Mouse (Mus musculus): ENCODE results near the gene Hmgb1. TPM values are rescaled to one million over a fixed set of nuclear protein-coding genes. Genes with fewer than 3 reads are reported as not detected.

Gene Hmgb1
- total and polyA plus RNA-seq, 2 experiments: 17.1 to 131 TPM

DNA sequence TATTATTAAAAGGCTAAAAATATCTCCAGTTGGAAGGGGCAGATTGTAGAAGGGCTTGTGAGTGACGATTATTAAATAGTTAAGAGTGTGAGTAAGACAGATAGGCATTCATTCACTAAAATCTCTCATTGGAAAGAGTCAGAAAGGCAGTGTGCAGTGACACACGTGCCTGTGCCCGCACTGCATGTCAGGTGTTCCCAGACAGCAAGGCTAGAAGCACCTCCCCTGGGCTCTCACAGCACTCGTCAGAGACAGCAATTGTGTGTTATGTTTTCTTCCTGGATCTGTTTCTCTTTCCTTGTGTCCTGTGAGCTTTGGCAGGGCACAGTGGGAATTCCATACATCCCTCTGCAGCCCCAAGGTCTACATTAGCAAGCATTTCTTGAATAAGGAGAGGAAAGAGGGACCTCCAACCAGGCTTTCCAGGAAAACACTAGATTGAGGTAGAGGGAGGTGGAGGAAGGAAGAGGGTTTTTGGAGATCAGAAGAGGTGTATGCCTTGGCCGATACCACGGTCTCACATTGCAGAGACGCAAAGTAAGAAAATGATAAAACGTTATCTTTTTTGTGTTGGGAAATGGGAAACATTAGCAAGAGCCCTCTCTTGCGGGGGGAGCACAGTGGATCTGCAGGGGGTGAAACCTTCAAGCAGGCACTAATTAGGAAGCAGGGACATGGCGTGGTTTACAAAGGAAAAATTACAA lies 49.4 kb downstream of the Hmgb1 start:
- H3K4me3 ChIP-seq (ENCODE audit: insufficient read depth, low read depth, low read length): no peak overlapping the region
- H3K9ac ChIP-seq (ENCODE audit: low read depth, low read length): no peak overlapping the region
- H3K4me1 ChIP-seq (ENCODE audit: control insufficient read depth, insufficient read depth, low read length): peaks cover 6% of the 10 kb centered on the region
- TF ChIP-seq POLR2A (IDR thresholded peaks at IDR 0.05; ENCODE audit: extremely low read depth, insufficient read depth, low read length) (no peak), CTCF (IDR thresholded peaks at IDR 0.05; ENCODE audit: low read depth, low read length) (no peak)
- H3K36me3 ChIP-seq (ENCODE audit: control insufficient read depth, insufficient read depth, low read length): no peaks in the 10 kb centered on the region
- no peak overlapping the region for H3K27ac ChIP-seq (replicated peaks; ENCODE audit: insufficient read depth, low read depth, low read length)
- 82% methylated on average over 10 of the region's 10 CpGs for WGBS
- H3K79me2 ChIP-seq (ENCODE audit: control insufficient read depth, insufficient read depth, low read length): no peaks in the 10 kb centered on the region
- no peak for DNase-seq (ENCODE audit: extremely low read depth, low read depth, low spot score)
- no peaks in the 10 kb centered on the region for H3K27me3 ChIP-seq (ENCODE audit: control insufficient read depth, insufficient read depth, low read length)

DNA sequence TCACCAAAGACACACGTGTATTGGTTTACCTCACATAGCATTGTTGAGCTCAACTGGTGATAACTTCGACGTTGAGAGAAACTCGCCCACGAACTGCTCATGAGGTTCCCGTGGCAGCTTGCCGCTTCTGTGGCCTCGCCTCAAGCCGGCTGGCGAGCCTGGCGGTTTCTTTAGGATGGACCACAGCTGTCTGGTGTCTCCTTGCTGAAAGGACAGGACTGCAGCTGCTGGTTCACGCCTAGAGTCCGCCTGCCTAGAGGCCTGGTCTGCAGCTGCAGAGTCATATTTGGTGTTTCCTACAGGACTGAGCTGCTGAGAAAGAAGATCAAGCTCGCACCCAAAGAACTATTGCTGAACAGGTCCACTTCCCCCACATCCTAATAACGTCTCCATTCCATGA lies 55.8 kb downstream of the Hmgb1 start:
- no peaks in the 10 kb centered on the region for H3K27me3 ChIP-seq (ENCODE audit: control insufficient read depth, insufficient read depth, low read length)
- H3K27ac ChIP-seq (replicated peaks; ENCODE audit: insufficient read depth, low read depth, low read length): no peak overlapping the region
- no peak overlapping the region for H3K4me3 ChIP-seq (ENCODE audit: insufficient read depth, low read depth, low read length)
- no peaks in the 10 kb centered on the region for H3K4me1 ChIP-seq (ENCODE audit: control insufficient read depth, insufficient read depth, low read length)
- 87% methylated on average over 15 of the region's 15 CpGs for WGBS
- TF ChIP-seq POLR2A (IDR thresholded peaks at IDR 0.05; ENCODE audit: extremely low read depth, insufficient read depth, low read length) (no peak), CTCF (IDR thresholded peaks at IDR 0.05; ENCODE audit: low read depth, low read length) (no peak)
- no peaks in the 10 kb centered on the region for H3K36me3 ChIP-seq (ENCODE audit: control insufficient read depth, insufficient read depth, low read length)
- no peak for DNase-seq (ENCODE audit: extremely low read depth, low read depth, low spot score)
- no peak overlapping the region for H3K9ac ChIP-seq (ENCODE audit: low read depth, low read length)
- no peaks in the 10 kb centered on the region for H3K79me2 ChIP-seq (ENCODE audit: control insufficient read depth, insufficient read depth, low read length)

DNA sequence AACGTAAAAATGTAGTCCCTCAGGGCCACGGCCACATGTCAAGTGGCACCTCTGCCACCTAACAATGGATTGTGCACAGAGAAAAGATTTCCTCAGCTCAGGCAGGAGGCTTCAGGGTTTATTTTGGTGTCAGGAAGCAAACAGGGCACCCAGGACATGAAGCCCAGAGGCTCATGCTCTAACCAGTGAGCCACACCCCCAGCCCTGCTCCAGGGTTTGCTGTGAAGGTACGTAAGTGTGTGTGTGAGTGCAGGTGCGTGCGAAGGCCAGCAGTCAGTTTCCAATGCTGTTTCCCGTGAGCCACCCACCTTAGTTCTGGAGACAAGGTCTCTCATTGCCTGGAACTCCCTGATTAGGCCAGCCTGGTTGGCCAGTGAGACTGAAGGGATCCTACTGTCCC lies 60.5 kb downstream of the Hmgb1 start:
- no peak overlapping the region for H3K27ac ChIP-seq (replicated peaks; ENCODE audit: insufficient read depth, low read depth, low read length)
- H3K79me2 ChIP-seq (ENCODE audit: control insufficient read depth, insufficient read depth, low read length): no peaks in the 10 kb centered on the region
- H3K4me1 ChIP-seq (ENCODE audit: control insufficient read depth, insufficient read depth, low read length): no peaks in the 10 kb centered on the region
- DNase-seq (ENCODE audit: extremely low read depth, low read depth, low spot score): no peak
- 98% methylated on average over 6 of the region's 6 CpGs for WGBS
- H3K27me3 ChIP-seq (ENCODE audit: control insufficient read depth, insufficient read depth, low read length): no peaks in the 10 kb centered on the region
- no peak overlapping the region for H3K9ac ChIP-seq (ENCODE audit: low read depth, low read length)
- no peak overlapping the region for H3K4me3 ChIP-seq (ENCODE audit: insufficient read depth, low read depth, low read length)
- TF ChIP-seq CTCF (IDR thresholded peaks at IDR 0.05; ENCODE audit: low read depth, low read length): no peak
- TF ChIP-seq POLR2A (IDR thresholded peaks at IDR 0.05; ENCODE audit: extremely low read depth, insufficient read depth, low read length): no peak
- no peaks in the 10 kb centered on the region for H3K36me3 ChIP-seq (ENCODE audit: control insufficient read depth, insufficient read depth, low read length)

DNA sequence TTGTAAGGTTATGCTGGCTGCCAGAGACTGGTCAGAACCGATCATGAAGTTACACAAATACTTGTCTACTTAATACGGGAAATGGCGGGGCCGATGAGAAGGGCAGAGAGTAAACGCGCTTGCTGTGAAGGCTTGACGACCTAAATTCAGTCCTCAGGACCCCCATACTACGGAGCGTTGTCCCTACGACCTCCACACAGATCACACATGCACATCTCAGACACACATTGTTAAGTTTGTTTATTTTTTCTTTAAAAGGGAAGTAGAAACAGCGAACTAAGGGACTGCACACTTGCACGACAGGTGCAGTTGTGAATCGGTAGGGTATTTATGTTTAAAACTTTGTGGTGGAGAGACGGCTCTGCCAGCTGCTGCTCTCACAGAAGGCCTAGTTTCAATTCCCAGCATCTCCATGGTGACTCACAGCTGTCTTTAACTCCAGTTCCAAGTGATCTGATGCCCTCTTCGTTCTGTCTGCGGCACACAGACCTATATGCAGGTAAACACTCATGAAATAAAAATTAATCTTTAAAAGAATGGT lies 64.9 kb downstream of the Hmgb1 start:
- no peak for DNase-seq (ENCODE audit: extremely low read depth, low read depth, low spot score)

DNA sequence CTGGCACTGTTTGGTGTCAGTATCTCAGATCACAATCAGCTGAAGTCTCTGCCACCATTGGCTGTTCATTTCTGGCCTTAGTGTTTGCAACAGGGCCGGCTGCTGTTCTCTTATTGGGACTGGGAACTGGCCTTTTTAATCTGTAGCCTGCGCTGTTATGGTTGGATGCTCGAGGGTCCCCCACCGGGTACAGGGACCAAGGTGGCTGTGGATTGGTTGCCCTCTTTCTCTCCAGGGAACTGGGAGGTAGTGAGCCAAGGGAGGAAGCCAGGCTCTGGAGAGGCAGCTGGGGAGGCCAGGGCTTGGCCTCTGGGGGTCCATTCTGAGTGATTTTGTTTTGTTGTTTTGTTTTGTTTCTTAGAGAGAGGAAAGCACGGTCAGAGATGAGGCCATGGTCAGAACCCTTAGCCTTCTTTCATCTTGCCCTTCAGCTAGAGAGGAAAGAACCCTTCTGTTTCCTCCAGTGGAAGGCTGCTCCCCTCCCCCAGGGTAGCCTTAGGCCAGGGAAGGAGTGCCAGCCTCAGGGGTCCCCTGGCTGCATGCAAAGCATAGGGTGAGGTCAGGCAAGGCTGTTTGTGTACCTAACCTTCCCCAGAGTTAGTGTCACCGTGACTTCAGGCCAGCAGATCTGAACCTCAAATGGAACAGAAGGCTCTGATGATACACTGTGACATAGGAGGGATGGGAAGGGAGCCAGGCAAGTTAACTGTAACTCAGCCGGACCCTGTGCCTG lies 66.3 kb downstream of the Hmgb1 start:
- TF ChIP-seq POLR2A (IDR thresholded peaks at IDR 0.05; ENCODE audit: extremely low read depth, insufficient read depth, low read length): no peak
- no peak for TF ChIP-seq CTCF (IDR thresholded peaks at IDR 0.05; ENCODE audit: low read depth, low read length)
- no peaks in the 10 kb centered on the region for H3K4me1 ChIP-seq (ENCODE audit: control insufficient read depth, insufficient read depth, low read length)
- H3K9ac ChIP-seq (ENCODE audit: low read depth, low read length): no peak overlapping the region
- no peak overlapping the region for H3K4me3 ChIP-seq (ENCODE audit: insufficient read depth, low read depth, low read length)
- no peak for DNase-seq (ENCODE audit: extremely low read depth, low read depth, low spot score)
- no peaks in the 10 kb centered on the region for H3K36me3 ChIP-seq (ENCODE audit: control insufficient read depth, insufficient read depth, low read length)
- WGBS: 69% methylated on average over 7 of the region's 7 CpGs
- H3K27ac ChIP-seq (replicated peaks; ENCODE audit: insufficient read depth, low read depth, low read length): no peak overlapping the region
- H3K27me3 ChIP-seq (ENCODE audit: control insufficient read depth, insufficient read depth, low read length): no peaks in the 10 kb centered on the region
- H3K79me2 ChIP-seq (ENCODE audit: control insufficient read depth, insufficient read depth, low read length): no peaks in the 10 kb centered on the region

More for the DNA sequence above, 64.9 kb downstream of the Hmgb1 start:
- TF ChIP-seq POLR2A (IDR thresholded peaks at IDR 0.05; ENCODE audit: extremely low read depth, insufficient read depth, low read length): no peak
- TF ChIP-seq CTCF (IDR thresholded peaks at IDR 0.05; ENCODE audit: low read depth, low read length): no peak
- Histone ChIP-seq H3K27me3 (ENCODE audit: control insufficient read depth, insufficient read depth, low read length) (no peaks in the 10 kb centered on the region), H3K36me3 (ENCODE audit: control insufficient read depth, insufficient read depth, low read length) (no peaks in the 10 kb centered on the region), H3K79me2 (ENCODE audit: control insufficient read depth, insufficient read depth, low read length) (no peaks in the 10 kb centered on the region), H3K4me3 (ENCODE audit: insufficient read depth, low read depth, low read length) (no peak overlapping the region), H3K9ac (ENCODE audit: low read depth, low read length) (no peak overlapping the region), H3K4me1 (ENCODE audit: control insufficient read depth, insufficient read depth, low read length) (no peaks in the 10 kb centered on the region), H3K27ac (replicated peaks; ENCODE audit: insufficient read depth, low read depth, low read length) (no peak overlapping the region)
- WGBS: 93% methylated on average over 16 of the region's 16 CpGs
